Mouse (Mus musculus) hindbrain, embryonic 12.5 days (tissue): ENCODE data around the gene Stk38l. TPM values are rescaled to one million over a fixed set of nuclear protein-coding genes. Genes with fewer than 3 reads are reported as not detected.

Source experiments
- ATAC-seq: fragments of 200-750 bp; cut with Nextera tagmentation; 2 replicates; pipeline ENCODE4 v1.8.0; 2017; ENCODE audit warnings: moderate TSS enrichment; ENCODE audit not compliant: low FRiP score
- H3K27ac ChIP-seq: fragments of 300-500 bp; sonication (generic); 2 replicates; pipeline ENCODE4 v1.5.1; 2016; ENCODE audit warnings: mild to moderate bottlenecking
- H3K27me3 ChIP-seq: fragments of 300-500 bp; sonication (generic); 2 replicates; pipeline ENCODE4 v1.6.1; 2016; ENCODE audit warnings: mild to moderate bottlenecking
- H3K36me3 ChIP-seq: fragments of 300-500 bp; sonication (generic); 2 replicates; pipeline ENCODE4 v1.6.1; 2016; ENCODE audit warnings: mild to moderate bottlenecking
- H3K4me1 ChIP-seq: fragments of 300-500 bp; sonication (generic); 2 replicates; pipeline ENCODE4 v1.6.1; 2016
- H3K4me2 ChIP-seq: fragments of 300-500 bp; sonication (generic); replicated peaks from 2 replicates; pipeline ENCODE4 v1.6.1; 2016; ENCODE audit warnings: mild to moderate bottlenecking
- H3K4me3 ChIP-seq: fragments of 300-500 bp; sonication (generic); 2 replicates; pipeline ENCODE4 v1.5.1; 2016; ENCODE audit warnings: mild to moderate bottlenecking
- H3K9ac ChIP-seq: fragments of 300-500 bp; sonication (generic); 2 replicates; pipeline ENCODE4 v1.6.1; 2016; ENCODE audit warnings: mild to moderate bottlenecking, moderate library complexity
- H3K9me3 ChIP-seq: fragments of 300-500 bp; sonication (generic); replicated peaks from 2 replicates; pipeline ENCODE4 v1.6.1; 2016; ENCODE audit warnings: mild to moderate bottlenecking
- WGBS: fragments of 180-500 bp; shearing (Covaris S2); methylation state at CpG from one replicate; pipeline ENCODE4 v1.1.7; 2016; 5-methylcytosine and 5-hydroxymethylcytosine counted together
- polyA plus RNA-seq: library from polyadenylated mRNA; unstranded; fragments of >200 nt; fragmentation: Nextera tagmentation; extraction: Ambion mirVana; gene quantifications from 2 replicates; pipeline ENCODE4 v1.2.1, GENCODE M21; 2016

Gene Stk38l
- polyA plus RNA-seq, 1 experiment from 2014 or later = 19.4 TPM

DNA sequence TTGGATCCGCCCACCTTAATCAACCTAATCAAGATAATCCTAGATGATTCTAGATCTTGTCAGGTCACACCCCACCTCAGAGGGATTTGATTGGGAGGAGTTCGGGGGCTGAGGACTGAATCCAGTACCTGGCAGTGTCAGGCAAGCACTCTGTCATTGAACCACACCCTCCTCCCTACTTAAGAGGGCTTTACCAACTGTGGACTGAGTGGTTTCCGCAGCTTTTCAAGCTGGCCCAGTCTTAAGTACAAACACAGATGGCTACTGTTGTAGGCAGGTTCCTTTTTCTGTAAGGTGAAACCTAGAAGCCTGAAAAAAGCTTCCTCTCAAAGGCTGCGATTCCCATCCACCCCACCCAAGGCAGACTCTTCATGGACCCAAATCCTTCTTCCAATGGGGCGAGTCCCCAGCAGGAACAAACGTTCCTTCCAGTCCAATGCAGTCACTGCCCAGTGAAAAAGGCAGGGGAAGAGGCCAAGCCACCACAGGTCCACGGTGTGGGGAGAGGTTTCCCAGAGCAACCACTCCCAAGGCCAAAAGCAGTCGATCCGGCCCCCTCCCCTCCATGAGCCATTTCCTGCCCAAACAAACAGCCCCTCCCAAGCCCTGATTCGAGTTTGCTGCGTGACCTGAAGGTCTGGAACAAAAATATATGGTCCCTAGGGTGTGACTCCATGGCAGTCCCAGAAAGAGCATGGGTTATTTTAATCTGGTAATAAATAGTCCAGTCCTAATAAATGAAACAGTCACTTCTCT is 22.5 kb upstream of the Stk38l start:
- H3K27ac ChIP-seq = no peak overlapping the region
- H3K9ac ChIP-seq = no peak overlapping the region
- no peaks in the 10 kb centered on the region for H3K9me3 ChIP-seq
- no peak for ATAC-seq
- no peaks in the 10 kb centered on the region for H3K27me3 ChIP-seq
- no peak overlapping the region for H3K4me3 ChIP-seq
- no peak overlapping the region for H3K4me2 ChIP-seq
- H3K36me3 ChIP-seq = no peaks in the 10 kb centered on the region
- H3K4me1 ChIP-seq = no peaks in the 10 kb centered on the region
- WGBS = 73% methylated on average over 11 of the region's 11 CpGs

- H3K27ac ChIP-seq = no peak overlapping the region
- no peaks in the 10 kb centered on the region for H3K9me3 ChIP-seq
- no peak overlapping the region for H3K4me2 ChIP-seq
- H3K4me1 ChIP-seq = no peaks in the 10 kb centered on the region
- ATAC-seq = no peak
- no peaks in the 10 kb centered on the region for H3K27me3 ChIP-seq
- H3K36me3 ChIP-seq = no peaks in the 10 kb centered on the region
- H3K4me3 ChIP-seq = no peak overlapping the region
- WGBS = 84% methylated on average over 3 of the region's 3 CpGs
- no peak overlapping the region for H3K9ac ChIP-seq
These were observed 21.4 kb upstream of the Stk38l start for GRCm38 (mm10) chr6:146703351-146703750.

DNA sequence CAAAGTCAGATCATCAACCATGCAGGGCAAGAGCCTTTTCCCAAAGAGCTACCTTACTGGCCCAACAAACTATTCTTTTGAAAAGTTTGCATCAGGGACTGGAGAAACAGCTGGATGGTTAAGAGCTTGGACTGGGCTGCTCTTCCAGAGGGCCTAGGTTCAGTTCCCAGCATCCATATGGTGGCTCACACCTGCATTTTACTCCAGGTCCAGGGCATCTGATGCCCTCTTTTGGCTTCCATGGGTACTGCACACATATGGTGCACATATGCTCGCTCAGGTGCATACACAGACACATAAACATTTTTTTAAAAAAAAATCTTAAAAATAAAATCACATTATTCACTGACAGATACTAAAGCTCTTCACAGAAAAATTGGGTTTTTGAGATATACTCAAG is 19.2 kb upstream of the Stk38l start:
- no peak overlapping the region for H3K9ac ChIP-seq
- WGBS = 97% methylated on average over 1 of the region's 1 CpGs

DNA sequence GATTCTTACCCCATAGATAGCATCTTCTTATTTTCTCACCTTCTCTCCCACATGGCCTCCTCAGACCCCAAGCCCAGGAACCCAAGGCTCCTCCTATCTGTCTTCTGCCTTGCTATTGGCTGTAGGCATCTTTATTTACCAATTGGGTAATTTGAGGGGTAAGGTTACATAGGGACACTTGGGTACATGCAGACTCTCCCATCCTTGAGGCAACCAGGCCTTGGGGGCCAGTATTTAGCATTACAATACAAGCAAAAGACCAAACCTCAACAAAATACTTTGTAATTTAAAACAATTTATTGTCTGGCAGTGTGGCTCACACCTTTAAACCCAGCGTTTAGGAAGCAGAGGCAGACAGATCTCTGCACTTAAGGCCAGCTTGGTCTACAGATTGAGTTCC is 5.2 kb upstream of the Stk38l start:
- 80% methylated on average over 1 of the region's 1 CpGs for WGBS
- Histone ChIP-seq H3K9ac (no peak overlapping the region), H3K36me3 (no peaks in the 10 kb centered on the region), H3K4me3 (no peak overlapping the region), H3K27ac (no peak overlapping the region), H3K4me1 (no peaks in the 10 kb centered on the region), H3K9me3 (no peaks in the 10 kb centered on the region), H3K4me2 (no peak overlapping the region), H3K27me3 (no peaks in the 10 kb centered on the region)
- ATAC-seq = no peak

More for the DNA sequence above, 19.2 kb upstream of the Stk38l start:
- H3K4me1 ChIP-seq = no peaks in the 10 kb centered on the region
- H3K36me3 ChIP-seq = no peaks in the 10 kb centered on the region
- ATAC-seq = no peak
- H3K4me2 ChIP-seq = no peak overlapping the region
- H3K27me3 ChIP-seq = no peaks in the 10 kb centered on the region
- no peaks in the 10 kb centered on the region for H3K9me3 ChIP-seq
- H3K4me3 ChIP-seq = no peak overlapping the region
- no peak overlapping the region for H3K27ac ChIP-seq

GRCm38 (mm10) chr6:146723805-146724204 is 990 bp upstream of the Stk38l start:
- 95% methylated on average over 3 of the region's 3 CpGs for WGBS

DNA sequence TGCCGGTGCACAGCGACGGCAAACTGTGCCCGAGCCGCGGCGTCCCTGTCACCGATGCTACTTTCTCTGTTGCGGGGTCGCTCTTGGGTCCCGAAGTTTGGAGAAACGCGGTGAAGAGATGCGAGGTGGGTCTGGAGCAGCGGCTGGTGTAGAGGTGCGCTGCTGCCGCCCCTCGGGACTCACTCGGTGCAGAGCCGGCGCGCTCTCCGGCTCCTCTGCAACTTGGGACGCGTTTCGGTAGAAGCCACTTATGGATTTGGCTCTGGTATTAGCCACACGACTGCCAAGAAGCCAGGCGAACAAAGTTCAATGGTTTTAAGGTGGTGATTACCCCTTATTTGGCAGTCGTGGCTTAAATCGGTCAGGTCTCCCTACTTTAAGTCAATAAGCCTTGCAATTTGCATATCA is 593 bp downstream of the Stk38l start:
- ATAC-seq = peak; percentile 68
- H3K27me3 ChIP-seq = no peaks in the 10 kb centered on the region
- H3K4me3 ChIP-seq = peak overlapping the region; percentile 92
- H3K36me3 ChIP-seq = no peaks in the 10 kb centered on the region
- peaks cover 6% of the 10 kb centered on the region; the same call in 1 of the 2 replicates for H3K4me1 ChIP-seq
- under 1% methylated on average over 30 of the region's 30 CpGs for WGBS
- peak overlapping the region; percentile 87 for H3K27ac ChIP-seq
- peak overlapping the region; percentile 82 for H3K4me2 ChIP-seq
- H3K9ac ChIP-seq = peak overlapping the region; percentile 86
- H3K9me3 ChIP-seq = no peaks in the 10 kb centered on the region

More at GRCm38 (mm10) chr6:146723805-146724204, 990 bp upstream of the Stk38l start:
- H3K9me3 ChIP-seq = no peaks in the 10 kb centered on the region
- H3K27me3 ChIP-seq = no peaks in the 10 kb centered on the region
- no peak for ATAC-seq
- H3K4me1 ChIP-seq = peaks cover 6% of the 10 kb centered on the region; the same call in 1 of the 2 replicates
- no peaks in the 10 kb centered on the region for H3K36me3 ChIP-seq
- H3K4me3 ChIP-seq = no peak overlapping the region
- no peak overlapping the region for H3K9ac ChIP-seq
- H3K4me2 ChIP-seq = no peak overlapping the region
- no peak overlapping the region for H3K27ac ChIP-seq

GRCm38 (mm10) chr6:146731031-146731430 is 6.2 kb downstream of the Stk38l start:
- no peaks in the 10 kb centered on the region for H3K9me3 ChIP-seq
- no peaks in the 10 kb centered on the region for H3K27me3 ChIP-seq
- no peak overlapping the region for H3K4me3 ChIP-seq
- no peak overlapping the region for H3K9ac ChIP-seq
- no peak for ATAC-seq
- H3K36me3 ChIP-seq = no peaks in the 10 kb centered on the region
- H3K4me1 ChIP-seq = peaks cover under 1% of the 10 kb centered on the region
- WGBS = 84% methylated on average over 1 of the region's 1 CpGs
- H3K4me2 ChIP-seq = no peak overlapping the region
- no peak overlapping the region for H3K27ac ChIP-seq

- no peak overlapping the region for H3K27ac ChIP-seq
- H3K9me3 ChIP-seq = no peaks in the 10 kb centered on the region
- no peaks in the 10 kb centered on the region; the same call in 1 of the 2 replicates for H3K4me1 ChIP-seq
- ATAC-seq = no peak
- WGBS = 55% methylated on average over 2 of the region's 2 CpGs
- H3K27me3 ChIP-seq = no peaks in the 10 kb centered on the region
- H3K9ac ChIP-seq = no peak overlapping the region
- no peak overlapping the region for H3K4me3 ChIP-seq
- H3K4me2 ChIP-seq = no peak overlapping the region
- no peaks in the 10 kb centered on the region for H3K36me3 ChIP-seq
These were observed 6.9 kb downstream of the Stk38l start for GRCm38 (mm10) chr6:146731692-146732091.

GRCm38 (mm10) chr6:146732232-146732631 is 7.4 kb downstream of the Stk38l start:
- H3K27ac ChIP-seq = no peak overlapping the region
- H3K4me2 ChIP-seq = no peak overlapping the region
- ATAC-seq = no peak
- no peaks in the 10 kb centered on the region for H3K27me3 ChIP-seq
- H3K36me3 ChIP-seq = no peaks in the 10 kb centered on the region
- no peak overlapping the region for H3K4me3 ChIP-seq
- 86% methylated on average over 3 of the region's 3 CpGs for WGBS
- no peaks in the 10 kb centered on the region for H3K9me3 ChIP-seq
- H3K9ac ChIP-seq = no peak overlapping the region
- H3K4me1 ChIP-seq = no peaks in the 10 kb centered on the region; the same call in 1 of the 2 replicates

- H3K36me3 ChIP-seq = no peaks in the 10 kb centered on the region
- 57% methylated on average over 1 of the region's 1 CpGs for WGBS
These were observed 7.9 kb downstream of the Stk38l start for GRCm38 (mm10) chr6:146732676-146733075.

DNA sequence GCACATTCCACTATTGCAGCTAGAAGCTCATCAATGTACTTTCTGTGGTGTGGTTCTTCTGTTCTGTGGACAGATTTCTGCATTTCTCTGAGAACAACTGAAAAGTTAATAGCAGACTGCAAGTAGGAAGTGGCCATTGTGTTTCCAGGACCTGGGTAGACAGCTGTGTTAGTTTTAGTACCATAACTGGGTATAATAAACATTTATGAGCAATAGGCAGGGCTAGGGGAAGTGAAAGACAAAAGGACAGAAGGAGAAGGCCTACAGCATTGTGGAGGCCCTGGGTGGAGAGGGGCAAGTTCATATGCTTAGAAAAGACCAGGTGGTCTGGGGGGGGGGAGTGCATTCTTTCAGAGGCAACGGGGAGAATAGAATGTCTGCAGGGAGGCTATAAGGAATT is 8.8 kb downstream of the Stk38l start:
- ATAC-seq = no peak
- WGBS = 100% methylated on average over 1 of the region's 1 CpGs

More at GRCm38 (mm10) chr6:146732676-146733075, 7.9 kb downstream of the Stk38l start:
- Histone ChIP-seq H3K27ac (no peak overlapping the region), H3K4me2 (no peak overlapping the region), H3K27me3 (no peaks in the 10 kb centered on the region), H3K9ac (no peak overlapping the region), H3K9me3 (no peaks in the 10 kb centered on the region), H3K4me1 (no peaks in the 10 kb centered on the region; the same call in 1 of the 2 replicates), H3K4me3 (no peak overlapping the region)
- ATAC-seq = no peak

DNA sequence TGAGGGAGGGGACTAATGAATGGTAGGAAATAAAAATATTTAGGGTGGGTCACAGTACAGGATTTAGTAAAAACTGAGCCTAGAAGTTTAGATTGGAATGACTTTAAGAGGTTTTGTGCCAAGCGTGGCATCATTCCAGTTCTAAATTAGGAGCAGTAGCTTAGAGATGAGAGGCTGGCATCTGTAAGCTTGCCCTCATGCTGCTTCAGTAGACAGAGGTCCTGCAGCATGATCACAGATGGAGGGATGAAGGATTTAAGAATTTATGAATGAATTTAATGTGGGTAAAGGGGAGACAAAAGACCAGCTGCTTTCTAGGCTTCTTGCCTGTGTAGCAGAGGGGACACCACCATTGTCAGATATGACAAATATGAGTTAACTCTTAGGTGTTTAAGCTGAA is 14.1 kb downstream of the Stk38l start:
- H3K4me2 ChIP-seq = no peak overlapping the region
- no peak overlapping the region for H3K4me3 ChIP-seq
- WGBS = 92% methylated on average over 1 of the region's 1 CpGs
- H3K27ac ChIP-seq = no peak overlapping the region
- no peaks in the 10 kb centered on the region for H3K27me3 ChIP-seq
- ATAC-seq = no peak
- H3K4me1 ChIP-seq = 0 out of 2 replicates have a peak, but pooled peaks cover 2% of the 10 kb centered on the region
- H3K36me3 ChIP-seq = no peaks in the 10 kb centered on the region
- H3K9ac ChIP-seq = no peak overlapping the region
- no peaks in the 10 kb centered on the region for H3K9me3 ChIP-seq

More for the DNA sequence above, 8.8 kb downstream of the Stk38l start:
- Histone ChIP-seq H3K27ac (no peak overlapping the region), H3K4me1 (no peaks in the 10 kb centered on the region; the same call in 1 of the 2 replicates), H3K4me3 (no peak overlapping the region), H3K9ac (no peak overlapping the region), H3K4me2 (no peak overlapping the region), H3K36me3 (no peaks in the 10 kb centered on the region), H3K9me3 (no peaks in the 10 kb centered on the region), H3K27me3 (no peaks in the 10 kb centered on the region)

- no peak overlapping the region for H3K4me2 ChIP-seq
- no peak overlapping the region for H3K9ac ChIP-seq
- no peak overlapping the region for H3K27ac ChIP-seq
- no peaks in the 10 kb centered on the region for H3K9me3 ChIP-seq
- H3K27me3 ChIP-seq = no peaks in the 10 kb centered on the region
- no peak for ATAC-seq
- H3K4me3 ChIP-seq = no peak overlapping the region
- H3K36me3 ChIP-seq = no peaks in the 10 kb centered on the region
- H3K4me1 ChIP-seq = 0 out of 2 replicates have a peak, but pooled peaks cover 2% of the 10 kb centered on the region
These were observed 15.9 kb downstream of the Stk38l start for GRCm38 (mm10) chr6:146740724-146741123.
